Mouse (Mus musculus) hindbrain, embryonic 11.5 days (tissue): ENCODE data around the gene Crot. TPM values are rescaled to one million over a fixed set of nuclear protein-coding genes. Genes with fewer than 3 reads are reported as not detected.

Experiments
- ATAC-seq: fragments of 200-750 bp; cut with Nextera tagmentation; 2 replicates; pipeline ENCODE4 v1.8.0; 2017; ENCODE audit warnings: mild to moderate bottlenecking, moderate TSS enrichment, moderate library complexity; ENCODE audit not compliant: low FRiP score
- DNase-seq: peaks from one replicate; pipeline ENCODE4 v3.0.0-alpha.2; 2015; ENCODE audit warnings: low spot score
- H3K27ac ChIP-seq: fragments of 300-500 bp; sonication (generic); 2 replicates; pipeline ENCODE4 v1.5.1; 2014; ENCODE audit warnings: mild to moderate bottlenecking, low read depth, low read length
- H3K27me3 ChIP-seq: fragments of 300-500 bp; sonication (generic); 2 replicates; pipeline ENCODE4 v1.6.1; 2014; ENCODE audit warnings: mild to moderate bottlenecking, low read length, moderate library complexity, mixed read lengths; ENCODE audit not compliant: control insufficient read depth, insufficient read depth
- H3K36me3 ChIP-seq: fragments of 300-500 bp; sonication (generic); 2 replicates; pipeline ENCODE4 v1.6.1; 2014; ENCODE audit warnings: mild to moderate bottlenecking, low read length, moderate library complexity, mixed read lengths; ENCODE audit not compliant: control insufficient read depth, insufficient read depth
- H3K4me1 ChIP-seq: fragments of 300-500 bp; sonication (generic); replicated peaks from 2 replicates; pipeline ENCODE4 v1.6.1; 2014; ENCODE audit warnings: low read length, mixed read lengths; ENCODE audit not compliant: control insufficient read depth, insufficient read depth
- H3K4me2 ChIP-seq: fragments of 300-500 bp; sonication (generic); replicated peaks from 2 replicates; pipeline ENCODE4 v1.6.1; 2014; ENCODE audit warnings: mild to moderate bottlenecking, low read depth, low read length
- H3K4me3 ChIP-seq: fragments of 300-500 bp; sonication (generic); 2 replicates; pipeline ENCODE4 v1.5.1; 2014; ENCODE audit warnings: low read depth, low read length
- H3K9ac ChIP-seq: fragments of 300-500 bp; sonication (generic); 2 replicates; pipeline ENCODE4 v1.6.1; 2014; ENCODE audit warnings: low read depth, low read length
- H3K9me3 ChIP-seq: fragments of 300-500 bp; sonication (generic); 2 replicates; pipeline ENCODE4 v1.6.1; 2016; ENCODE audit warnings: low read length; ENCODE audit not compliant: control insufficient read depth
- WGBS: fragments of 180-500 bp; shearing (Covaris S2); extraction: QIAGEN DNeasy Blood & Tissue Kit; methylation state at CpG from one replicate; pipeline ENCODE4 v1.1.7; 2014; 5-methylcytosine and 5-hydroxymethylcytosine counted together
- polyA plus RNA-seq: library from polyadenylated mRNA; unstranded; fragments of >200 nt; fragmentation: Nextera tagmentation; extraction: Ambion mirVana; gene quantifications from 2 replicates; pipeline ENCODE4 v1.2.1, GENCODE M21; 2014

The Crot gene
- polyA plus RNA-seq, 1 experiment from 2014 or later: 33.6 TPM

- Histone ChIP-seq H3K36me3 (no peaks in the 10 kb centered on the region), H3K4me2 (no peak overlapping the region), H3K9ac (no peak overlapping the region), H3K27me3 (no peaks in the 10 kb centered on the region), H3K9me3 (no peaks in the 10 kb centered on the region), H3K4me3 (no peak overlapping the region), H3K4me1 (no peaks in the 10 kb centered on the region), H3K27ac (no peak overlapping the region)
- no peak for DNase-seq
- 93% methylated on average over 3 of the region's 3 CpGs for WGBS
- ATAC-seq: no peak
These were observed 11.7 kb downstream of the Crot start for GRCm38 (mm10) chr5:8985470-8985869.

GRCm38 (mm10) chr5:8974721-8975120, 22.4 kb downstream of the Crot start:
- Histone ChIP-seq H3K9ac (no peak overlapping the region), H3K36me3 (peaks cover 3% of the 10 kb centered on the region; the same call in 1 of the 2 replicates), H3K4me2 (no peak overlapping the region), H3K4me3 (no peak overlapping the region), H3K4me1 (no peaks in the 10 kb centered on the region), H3K27ac (no peak overlapping the region), H3K9me3 (no peaks in the 10 kb centered on the region), H3K27me3 (no peaks in the 10 kb centered on the region)
- ATAC-seq: no peak
- no peak for DNase-seq

GRCm38 (mm10) chr5:8972355-8972754, 24.8 kb downstream of the Crot start:
- WGBS: 43% methylated on average over 7 of the region's 7 CpGs
- Histone ChIP-seq H3K4me3 (no peak overlapping the region), H3K9me3 (no peaks in the 10 kb centered on the region), H3K27ac (no peak overlapping the region), H3K4me2 (no peak overlapping the region), H3K9ac (no peak overlapping the region), H3K27me3 (no peaks in the 10 kb centered on the region), H3K4me1 (no peaks in the 10 kb centered on the region), H3K36me3 (peaks cover 7% of the 10 kb centered on the region; the same call in 1 of the 2 replicates)
- DNase-seq: peak; percentile 7
- 0 out of 2 replicates have a peak, but pooled peaks have one; percentile 57 for ATAC-seq

- no peak overlapping the region for H3K4me3 ChIP-seq
- no peak overlapping the region for H3K9ac ChIP-seq
- H3K4me2 ChIP-seq: no peak overlapping the region
- DNase-seq: no peak
- no peaks in the 10 kb centered on the region for H3K4me1 ChIP-seq
- no peaks in the 10 kb centered on the region for H3K27me3 ChIP-seq
- no peak overlapping the region for H3K27ac ChIP-seq
- H3K36me3 ChIP-seq: peaks cover 7% of the 10 kb centered on the region; the same call in 1 of the 2 replicates
- no peak for ATAC-seq
- WGBS: 98% methylated on average over 2 of the region's 2 CpGs
- H3K9me3 ChIP-seq: no peaks in the 10 kb centered on the region
These were observed 26.4 kb downstream of the Crot start for GRCm38 (mm10) chr5:8970694-8971093.

- peaks cover 4% of the 10 kb centered on the region; the same call in 1 of the 2 replicates for H3K36me3 ChIP-seq
- WGBS: 97% methylated on average over 5 of the region's 5 CpGs
These were observed 32.6 kb downstream of the Crot start for GRCm38 (mm10) chr5:8964487-8964886.

GRCm38 (mm10) chr5:8960534-8960933, 36.6 kb downstream of the Crot start:
- Histone ChIP-seq H3K27ac (no peak overlapping the region), H3K4me3 (no peak overlapping the region), H3K4me1 (no peaks in the 10 kb centered on the region), H3K4me2 (no peak overlapping the region), H3K36me3 (no peaks in the 10 kb centered on the region), H3K9me3 (no peaks in the 10 kb centered on the region), H3K9ac (no peak overlapping the region), H3K27me3 (no peaks in the 10 kb centered on the region)
- WGBS: 80% methylated on average over 4 of the region's 4 CpGs
- no peak; the same call in 1 of the 2 replicates for ATAC-seq
- peak; percentile 11 for DNase-seq

More at GRCm38 (mm10) chr5:8964487-8964886, 32.6 kb downstream of the Crot start:
- no peak for DNase-seq
- Histone ChIP-seq H3K4me2 (no peak overlapping the region), H3K4me3 (no peak overlapping the region), H3K27ac (no peak overlapping the region), H3K9ac (no peak overlapping the region), H3K9me3 (no peaks in the 10 kb centered on the region), H3K27me3 (no peaks in the 10 kb centered on the region), H3K4me1 (no peaks in the 10 kb centered on the region)
- no peak for ATAC-seq

- DNase-seq: no peak
- Histone ChIP-seq H3K27me3 (no peaks in the 10 kb centered on the region), H3K4me2 (no peak overlapping the region), H3K9ac (no peak overlapping the region), H3K4me1 (no peaks in the 10 kb centered on the region), H3K4me3 (no peak overlapping the region), H3K36me3 (no peaks in the 10 kb centered on the region), H3K9me3 (no peaks in the 10 kb centered on the region), H3K27ac (no peak overlapping the region)
- no peak for ATAC-seq
- WGBS: 92% methylated on average over 3 of the region's 3 CpGs
These were observed 41.6 kb downstream of the Crot start for GRCm38 (mm10) chr5:8955544-8955943.

GRCm38 (mm10) chr5:8953660-8954059, 43.5 kb downstream of the Crot start:
- Histone ChIP-seq H3K9ac (no peak overlapping the region), H3K4me1 (no peaks in the 10 kb centered on the region), H3K9me3 (no peaks in the 10 kb centered on the region), H3K27me3 (no peaks in the 10 kb centered on the region), H3K36me3 (no peaks in the 10 kb centered on the region), H3K4me3 (no peak overlapping the region), H3K4me2 (no peak overlapping the region), H3K27ac (no peak overlapping the region)
- 95% methylated on average over 2 of the region's 2 CpGs for WGBS
- ATAC-seq (no peak), DNase-seq (no peak)

- no peak overlapping the region for H3K4me2 ChIP-seq
- ATAC-seq: no peak
These were observed 49.6 kb downstream of the Crot start for GRCm38 (mm10) chr5:8947423-8948110.

More at GRCm38 (mm10) chr5:8947423-8948110, 49.6 kb downstream of the Crot start:
- Histone ChIP-seq H3K9ac (no peak overlapping the region), H3K9me3 (no peaks in the 10 kb centered on the region), H3K27me3 (no peaks in the 10 kb centered on the region), H3K4me1 (no peaks in the 10 kb centered on the region), H3K27ac (no peak overlapping the region), H3K4me3 (no peak overlapping the region), H3K36me3 (no peaks in the 10 kb centered on the region)
- DNase-seq: no peak
- 75% methylated on average over 4 of the region's 4 CpGs for WGBS
